Mouse (Mus musculus): ENCODE measurements around the gene Ifitm1.

DNA sequence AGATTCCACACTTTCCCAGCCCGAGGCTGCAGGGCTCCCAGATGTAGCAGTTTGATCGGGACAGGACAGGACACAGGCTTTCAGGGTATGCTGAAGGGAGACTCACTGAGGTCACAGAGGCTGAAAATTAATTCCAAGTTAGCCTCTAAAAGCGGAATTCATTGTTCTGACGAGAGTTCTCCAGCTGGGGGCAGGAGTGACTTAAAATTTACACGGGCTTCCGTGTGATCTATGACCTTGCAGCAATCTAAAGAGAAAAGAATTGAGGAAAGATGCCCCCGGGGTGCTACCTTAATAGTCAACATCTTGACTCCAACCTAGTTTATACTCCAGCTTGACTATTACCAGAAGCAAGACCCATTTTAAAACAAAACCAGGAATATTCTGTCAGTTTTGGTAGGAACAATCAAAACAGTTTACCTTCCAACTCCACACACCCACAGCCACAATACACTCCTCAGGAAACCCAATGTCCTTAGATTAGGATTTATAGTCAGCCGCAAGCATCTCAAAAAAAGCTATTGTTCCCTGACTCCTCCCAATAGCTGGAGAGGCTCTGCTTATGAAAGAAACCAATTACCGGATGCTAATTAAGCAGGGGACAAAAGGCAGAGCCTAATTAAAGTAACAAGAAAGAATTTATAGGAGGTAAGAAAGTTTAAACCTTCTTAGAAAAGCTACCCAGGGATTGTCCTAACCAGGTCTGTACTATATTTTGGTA, 7.7 kb upstream of the Ifitm1 start:
- no peak for TF ChIP-seq CTCF (IDR thresholded peaks at IDR 0.05; ENCODE audit: control insufficient read depth, insufficient read depth, low read length)
- TF ChIP-seq POLR2A (IDR thresholded peaks at IDR 0.05; ENCODE audit: borderline replicate concordance, control insufficient read depth, low read depth, low read length): no peak

All from bone marrow, adult 2 months (tissue).